Mouse (Mus musculus) adrenal gland, postnatal 25 days (tissue): ENCODE results near the gene Vipr1. TPM values are rescaled to one million over a fixed set of nuclear protein-coding genes. Genes with fewer than 3 reads are reported as not detected.
A peak's percentile ranks its signal among the peaks of the same experiment; 100 is the strongest.

Experiments
- DNase-seq: peaks from one replicate; pipeline ENCODE4 v3.0.0; 2021; ENCODE audit warnings: mixed read lengths
- total RNA-seq: library from RNA; stranded (reverse); gene quantifications from 2 replicates; pipeline ENCODE4 v1.2.3, GENCODE M21; 2021

Vipr1 gene
- total RNA-seq, 1 experiment from 2014 or later = 0.18 TPM

- peak; percentile 34 for DNase-seq
Measured at GRCm38 (mm10) chr9:121679549-121679948, 37.0 kb downstream of the Vipr1 start.

DNA sequence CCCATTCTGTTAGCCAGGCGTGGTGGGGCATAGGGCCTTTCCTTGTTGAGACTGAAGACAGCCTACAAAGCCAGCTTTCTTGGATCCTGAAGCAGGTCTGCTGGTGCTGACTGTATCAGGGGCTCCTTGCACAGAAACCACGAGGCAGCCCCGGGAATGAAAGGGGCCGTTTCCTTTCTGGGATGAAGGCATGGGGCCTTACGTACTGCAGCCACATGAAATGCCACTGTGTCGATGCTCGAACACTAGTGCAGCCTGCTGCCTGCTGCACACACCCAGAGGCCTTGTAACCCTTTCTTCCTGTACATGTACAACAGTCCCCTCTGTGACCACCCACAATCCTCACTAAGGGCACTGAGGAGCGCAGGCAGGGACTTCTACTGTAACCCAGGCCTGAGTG, 38.7 kb downstream of the Vipr1 start:
- DNase-seq = no peak

DNA sequence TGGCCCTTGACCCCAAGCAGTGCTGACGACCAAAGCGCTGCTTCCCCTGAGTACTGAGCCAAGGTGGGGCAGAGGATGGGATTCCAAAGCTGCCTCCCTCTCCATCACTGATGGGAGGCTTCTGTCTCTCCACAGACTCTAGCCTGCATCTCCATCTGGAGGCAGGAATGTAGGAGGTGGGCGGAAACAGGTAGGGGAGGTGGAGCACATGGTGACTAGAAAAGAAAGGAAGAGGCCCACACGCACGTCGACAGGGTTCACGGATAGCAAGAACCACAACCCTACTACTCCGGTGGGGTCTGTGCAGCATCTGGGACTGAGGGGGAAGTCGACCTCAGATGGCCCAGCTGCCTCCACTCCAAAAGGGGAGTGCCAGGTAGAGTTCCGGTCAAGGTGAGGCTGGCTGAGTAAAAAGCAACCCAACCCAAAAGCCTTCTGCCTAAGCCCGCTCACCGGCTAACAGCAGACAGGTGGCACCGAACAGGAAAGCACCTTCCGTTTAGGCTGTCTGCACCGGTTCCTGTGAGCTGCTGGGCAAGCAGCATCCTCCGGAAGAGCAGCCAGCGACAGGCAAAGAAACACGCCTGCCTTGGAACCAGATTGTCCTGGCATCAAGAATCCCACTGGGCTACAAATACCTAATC, 39.6 kb downstream of the Vipr1 start:
- no peak for DNase-seq

DNA sequence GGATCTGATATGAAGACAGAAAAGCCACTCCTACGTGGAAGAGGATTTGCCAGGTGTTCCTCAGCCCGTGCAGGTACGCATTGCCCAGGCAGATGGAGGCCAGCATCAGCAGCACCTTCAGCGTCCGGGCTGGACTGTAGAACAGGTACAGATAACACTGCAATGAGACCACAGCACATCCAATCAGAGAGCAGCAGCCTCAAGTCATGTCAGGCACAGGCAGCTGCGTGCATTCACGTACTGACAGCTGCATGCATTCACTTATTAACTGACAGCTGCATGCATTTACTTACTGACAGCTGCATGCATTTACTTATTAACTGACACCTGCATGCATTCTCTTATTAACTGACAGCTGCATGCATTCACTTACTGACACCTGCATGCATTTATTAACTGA, 42.2 kb downstream of the Vipr1 start:
- DNase-seq = no peak

DNA sequence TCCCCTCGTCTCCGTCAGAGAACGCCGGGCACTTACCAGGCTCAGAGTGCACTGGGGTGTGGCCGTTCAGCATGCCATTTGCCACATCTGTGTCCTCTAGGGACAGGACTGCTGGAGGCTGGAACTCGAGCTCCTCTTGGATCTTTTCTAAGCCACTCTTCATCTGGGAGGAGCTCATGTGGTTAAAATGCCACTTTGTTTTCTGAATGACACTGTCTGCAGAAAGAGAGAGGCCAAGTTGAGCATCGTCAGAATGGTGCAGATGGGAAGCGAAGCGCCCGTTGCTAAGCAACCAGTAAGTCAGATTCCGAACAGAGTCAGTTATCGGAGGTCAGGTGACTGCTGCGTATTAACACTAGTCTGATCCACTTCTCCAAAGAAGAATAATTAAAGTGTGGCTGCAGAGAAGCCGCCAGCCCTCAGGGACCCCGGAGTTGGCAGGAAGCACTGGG, 47.7 kb downstream of the Vipr1 start:
- DNase-seq = no peak

GRCm38 (mm10) chr9:121690734-121691133, 48.2 kb downstream of the Vipr1 start:
- no peak for DNase-seq

- DNase-seq = no peak
Measured at GRCm38 (mm10) chr9:121694736-121695135, 52.2 kb downstream of the Vipr1 start.

- DNase-seq = no peak
Measured at GRCm38 (mm10) chr9:121696626-121697025, 54.1 kb downstream of the Vipr1 start.

DNA sequence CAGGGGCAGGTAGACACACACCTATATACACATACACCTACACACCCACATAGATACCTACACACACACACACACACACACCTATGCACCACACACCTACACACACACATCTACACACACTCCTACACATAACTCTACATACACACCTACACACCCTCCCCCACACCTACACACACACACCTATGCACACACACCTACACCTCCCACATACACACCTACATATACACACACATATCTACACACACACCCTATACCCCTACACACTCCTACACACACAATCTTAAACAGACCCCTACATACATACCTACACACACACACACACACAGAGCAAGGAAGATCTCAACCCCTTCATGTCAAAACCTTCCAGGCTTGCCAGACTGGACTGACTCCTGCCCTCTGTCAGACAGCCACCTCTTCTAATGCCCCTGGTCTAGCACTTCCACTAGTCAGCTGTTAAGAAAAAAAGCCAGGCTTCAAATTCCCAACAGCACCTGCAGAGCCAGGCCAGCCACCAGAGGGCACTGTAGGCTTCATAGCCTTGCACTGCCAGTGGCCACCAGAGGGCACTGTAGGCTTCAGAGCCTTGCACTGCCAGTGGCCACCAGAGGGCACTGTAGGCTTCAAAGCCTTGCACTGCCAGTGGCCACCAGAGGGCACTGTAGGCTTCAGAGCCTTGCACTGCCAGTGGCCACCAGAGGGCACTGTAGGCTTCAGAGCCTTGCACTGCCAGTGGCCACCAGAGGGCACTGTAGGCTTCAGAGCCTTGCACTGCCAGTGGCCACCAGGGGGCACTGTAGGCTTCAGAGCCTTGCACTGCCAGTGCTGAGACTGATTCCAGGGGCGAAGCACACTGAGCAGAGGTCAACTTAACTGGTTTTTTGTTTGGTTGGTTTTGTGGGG, 54.9 kb downstream of the Vipr1 start:
- DNase-seq = peak; percentile 65

DNA sequence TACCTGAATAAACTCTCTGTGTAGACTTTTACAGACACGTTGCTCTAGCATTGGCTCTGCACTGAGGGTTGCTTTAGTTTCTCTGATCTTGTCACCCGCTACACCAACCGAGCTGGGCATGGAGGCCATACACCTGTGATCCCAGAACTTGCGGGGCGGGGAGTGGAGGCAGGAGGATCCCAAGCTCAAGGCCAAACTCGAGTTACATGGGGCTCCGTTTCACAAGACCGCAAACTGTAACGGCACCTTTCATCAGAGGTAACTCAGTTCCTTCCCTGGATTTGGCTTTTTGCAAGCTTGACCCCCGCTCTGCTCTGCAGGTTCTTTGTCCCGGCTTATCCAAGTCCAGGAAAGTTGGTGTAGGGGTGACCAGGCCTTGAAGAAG, 61.7 kb downstream of the Vipr1 start:
- DNase-seq = no peak

DNA sequence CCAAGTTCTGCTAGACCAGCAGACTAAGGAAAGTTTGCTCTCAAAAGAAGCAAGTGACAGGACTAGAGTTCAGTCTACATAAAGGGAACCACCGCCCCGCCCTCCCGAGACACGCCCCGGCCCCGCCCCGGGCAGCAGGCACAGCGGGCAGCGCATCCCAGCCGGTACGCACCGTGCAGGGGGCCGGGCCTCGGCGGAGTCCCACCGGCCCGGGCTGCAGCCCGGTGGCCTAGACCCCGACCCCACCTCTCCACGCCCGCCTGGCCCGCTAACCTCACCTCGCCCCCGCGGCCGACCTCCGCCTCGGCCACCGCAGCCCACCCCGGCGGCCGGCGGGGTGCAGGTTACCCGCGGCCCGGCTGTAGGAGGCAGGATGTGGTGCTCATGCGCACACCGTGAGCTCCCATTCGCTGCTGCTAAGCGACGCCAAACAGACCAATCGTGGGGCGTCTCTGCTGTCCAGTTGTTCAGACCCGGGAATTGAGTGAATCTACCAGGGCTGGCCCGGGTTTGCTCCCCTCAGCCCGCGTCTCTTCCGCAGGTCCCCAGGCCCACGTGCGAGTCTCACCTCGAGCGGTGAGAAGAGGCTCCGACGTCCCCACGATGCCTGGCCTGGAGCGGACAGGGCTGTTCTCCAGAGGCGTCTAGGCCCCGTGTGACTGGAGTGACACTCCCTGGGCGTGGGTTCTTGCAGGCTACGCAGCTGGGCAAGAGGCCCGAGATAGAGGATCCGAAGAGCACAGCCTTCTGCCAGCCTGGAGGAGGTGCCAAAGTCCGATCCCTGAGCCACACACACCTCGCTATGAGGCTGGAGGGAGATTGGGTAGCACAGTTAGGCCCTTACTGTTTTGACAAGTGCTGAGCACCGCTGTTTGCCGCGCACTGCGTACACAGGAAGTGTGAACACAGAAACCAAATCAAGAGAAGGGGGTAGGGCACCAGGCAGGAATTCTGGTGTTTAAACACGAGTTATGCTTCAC, 62.4 kb downstream of the Vipr1 start, which contains the start of gene Sec22c:
Gene Sec22c (minus strand): TSS at position 845 of the 980 bp plus-strand sequence.
- peak; percentile 91 for DNase-seq

DNA sequence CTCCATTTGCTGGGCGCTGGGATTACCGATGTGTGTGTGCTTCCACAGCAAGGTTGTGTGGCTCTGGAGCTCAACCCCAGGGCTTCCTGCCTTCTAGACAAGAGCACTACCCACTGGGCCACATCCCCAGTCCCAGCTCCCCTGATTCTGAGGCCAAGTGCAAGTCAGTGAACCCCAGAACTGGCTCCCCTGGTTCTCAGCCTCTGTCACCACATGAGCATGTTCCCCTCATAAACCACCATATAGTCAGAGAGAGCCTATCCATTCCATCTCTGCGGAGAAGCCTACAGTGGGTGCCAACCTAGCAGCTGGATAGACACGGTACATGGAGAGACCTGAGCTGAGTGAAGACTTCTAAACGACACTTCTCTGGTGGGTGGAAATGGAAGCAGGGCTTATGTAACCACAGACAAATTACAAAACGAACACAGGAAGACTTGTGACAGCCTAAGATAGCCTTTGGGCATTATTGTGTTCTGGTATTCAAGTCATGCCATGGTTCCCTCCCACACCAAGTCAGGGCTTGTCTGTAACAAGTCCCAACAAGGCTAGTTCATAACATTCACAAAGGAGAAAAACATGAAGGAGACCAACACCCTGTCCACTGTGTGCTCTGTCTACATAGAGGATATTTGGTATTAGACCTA, 63.6 kb downstream of the Vipr1 start:
- DNase-seq = no peak

DNA sequence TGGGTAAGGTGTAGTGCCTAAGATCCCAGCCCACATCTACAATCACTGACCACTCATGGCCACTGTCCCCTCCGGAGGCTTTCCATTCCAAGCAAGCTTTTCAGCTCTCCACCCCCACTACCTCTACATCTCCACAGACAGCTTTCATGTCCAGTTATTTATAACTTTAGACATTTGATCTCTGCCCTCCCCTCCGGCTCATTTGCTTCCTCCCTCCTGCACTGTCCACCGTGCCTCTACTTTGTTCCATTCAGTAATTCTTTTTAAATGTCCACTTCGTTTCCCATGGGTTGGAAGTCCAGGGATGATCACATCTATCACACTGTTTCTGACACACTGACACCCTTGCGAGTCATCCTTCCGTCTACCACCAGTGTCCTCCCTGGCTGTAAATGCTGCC, 65.3 kb downstream of the Vipr1 start:
- no peak for DNase-seq

DNA sequence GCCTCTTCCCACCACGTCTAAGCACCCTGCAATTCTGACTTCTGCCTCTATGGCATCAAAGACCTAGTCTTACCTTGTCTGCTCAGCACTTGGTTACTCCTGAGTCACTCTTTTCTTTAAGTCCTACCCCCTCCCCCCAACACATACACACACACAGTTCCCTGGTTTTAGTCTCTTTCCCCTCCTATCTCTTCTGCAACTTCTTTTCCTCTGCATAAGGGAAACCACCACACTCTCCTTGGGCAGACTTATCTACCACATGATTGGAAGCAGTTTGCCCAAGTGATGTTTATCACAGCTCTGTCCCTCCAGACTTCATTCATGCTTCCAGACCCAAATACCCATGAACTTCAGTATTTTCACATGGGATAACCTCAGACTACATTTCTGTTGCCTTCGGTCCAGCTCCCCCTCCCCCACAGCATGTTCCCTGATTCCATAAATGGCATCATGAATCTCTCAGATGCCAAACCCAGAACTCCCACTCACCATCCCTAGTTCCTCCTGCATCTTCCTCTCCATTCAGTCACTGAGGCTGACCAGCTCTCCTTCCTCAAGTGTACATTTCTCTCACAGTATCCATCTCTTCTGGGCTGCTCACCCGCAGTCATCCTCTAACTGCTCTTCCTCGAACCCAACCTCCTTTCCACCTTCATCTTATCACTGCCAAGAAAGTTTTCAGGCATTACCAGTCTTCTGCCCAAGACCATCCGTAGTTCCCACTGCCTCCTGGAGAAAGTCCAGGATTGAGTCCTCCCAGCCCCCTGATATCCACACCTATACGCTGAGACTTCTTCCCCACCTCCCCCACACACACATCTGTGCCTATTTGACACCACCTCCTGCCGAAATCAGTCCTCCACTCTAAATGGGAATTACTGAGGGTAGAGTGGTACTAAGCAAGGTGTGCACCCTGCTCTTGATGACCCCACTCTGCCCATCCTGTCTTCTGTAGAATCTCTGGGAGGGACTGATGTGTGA, 66.3 kb downstream of the Vipr1 start:
- no peak for DNase-seq

GRCm38 (mm10) chr9:121709898-121710583, 67.5 kb downstream of the Vipr1 start, which contains the start of gene Ss18l2:
TSS of gene Ss18l2 (plus strand) at chr9:121710329.
- peak; percentile 97 for DNase-seq

DNA sequence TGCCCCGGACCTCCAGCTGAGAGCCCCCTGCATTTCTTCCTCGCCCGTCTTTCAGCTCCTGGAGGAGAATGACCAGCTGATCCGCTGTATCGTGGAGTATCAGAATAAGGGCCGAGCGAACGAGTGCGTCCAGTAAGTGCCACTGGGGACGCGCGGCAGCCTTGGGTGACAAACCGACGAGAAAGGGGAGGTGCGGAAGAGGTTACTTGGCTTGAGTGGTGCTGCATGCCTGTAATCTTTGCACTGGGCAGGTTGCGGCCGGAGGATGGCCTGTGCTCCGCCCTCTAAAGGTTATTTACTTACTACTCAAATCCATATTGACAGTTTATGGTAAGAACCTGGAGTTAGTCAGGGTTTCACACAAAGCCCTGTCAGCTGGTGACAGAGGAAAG, 68.1 kb downstream of the Vipr1 start:
- no peak for DNase-seq

GRCm38 (mm10) chr9:121717048-121717447, 74.5 kb downstream of the Vipr1 start:
- no peak for DNase-seq

DNA sequence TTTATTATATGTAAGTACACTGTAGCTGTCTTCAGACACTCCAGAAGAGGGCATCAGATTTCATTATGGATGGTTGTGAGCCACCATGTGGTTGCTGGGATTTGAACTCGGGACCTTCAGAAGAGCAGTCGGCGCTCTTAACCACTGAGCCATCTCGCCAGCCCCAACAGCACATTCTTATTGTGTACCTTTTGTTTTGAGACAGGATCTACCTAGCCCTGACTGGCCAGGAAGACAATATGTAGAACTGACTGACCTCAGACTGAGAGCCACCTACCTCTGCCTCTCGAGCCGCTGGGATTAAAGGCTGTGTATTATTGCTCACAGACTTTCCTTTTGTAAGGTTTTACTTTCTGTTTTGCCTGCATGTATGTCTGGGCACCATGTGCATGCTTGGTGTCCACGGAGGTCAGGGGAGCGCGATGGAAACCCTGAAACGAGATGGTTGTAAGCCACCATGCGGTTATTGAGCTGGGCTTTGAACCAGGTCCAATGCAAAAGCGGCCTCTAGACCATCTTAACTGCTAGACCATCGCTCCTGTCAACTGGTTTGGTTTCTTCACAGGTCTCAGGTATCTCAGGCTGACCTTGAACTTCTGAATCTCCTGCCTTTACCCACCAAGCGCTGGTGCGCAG, 75.7 kb downstream of the Vipr1 start:
- DNase-seq = no peak

DNA sequence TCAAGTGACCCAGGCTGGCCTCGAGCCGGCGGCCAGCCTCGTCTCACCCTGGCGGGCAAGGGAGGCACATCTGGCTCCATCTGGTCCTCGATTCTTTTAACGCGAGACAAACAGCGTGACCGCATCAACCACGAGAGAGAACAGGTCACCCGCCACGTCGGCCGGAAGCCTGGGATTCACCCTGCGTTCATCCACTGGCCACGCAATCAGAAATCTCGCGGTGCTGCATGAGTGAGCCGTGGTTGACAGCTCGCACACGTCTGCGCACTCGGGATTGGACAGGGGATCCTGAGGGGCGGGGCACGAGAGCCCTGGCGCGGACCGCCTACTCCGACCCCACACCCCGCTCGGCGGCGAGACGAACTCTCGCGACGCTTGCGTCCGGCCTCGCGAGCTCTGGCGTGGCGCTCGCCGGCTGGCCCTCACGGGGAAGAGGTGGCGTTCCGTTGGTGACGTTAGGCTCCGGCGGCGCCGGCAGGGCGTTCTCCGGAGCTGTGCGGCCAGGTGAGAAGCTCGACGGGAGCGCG, 76.3 kb downstream of the Vipr1 start, which contains the start of gene Nktr:
Gene Nktr (plus strand): TSS at position 378 of the 527 bp plus-strand sequence.
- peak; percentile 97 for DNase-seq
